Mouse (Mus musculus): ENCODE results near the gene Ogg1.

DNA sequence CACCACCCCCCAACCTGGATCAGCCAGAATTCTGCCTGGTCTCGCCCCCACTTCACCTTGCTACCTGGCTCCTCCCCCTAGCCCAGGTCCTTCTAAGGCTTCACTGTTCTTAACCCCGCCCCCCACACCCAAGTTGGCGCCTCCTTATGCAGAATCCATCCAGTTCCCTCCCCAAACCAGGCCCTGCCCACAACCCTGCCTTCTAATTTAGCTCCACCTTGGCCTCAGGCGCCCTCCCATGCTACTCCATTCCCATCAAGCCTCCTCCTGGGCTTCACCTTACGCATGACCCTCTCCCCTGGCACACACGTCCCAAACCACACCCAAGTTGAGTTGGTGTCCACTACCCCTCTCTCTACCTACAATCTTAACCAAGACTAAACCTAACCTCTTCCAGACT, 43.3 kb upstream of the Ogg1 start:
- peak; percentile 55 for TF ChIP-seq POLR2A (IDR thresholded peaks at IDR 0.05; ENCODE audit: insufficient read depth, low read length)
- TF ChIP-seq CTCF (IDR thresholded peaks at IDR 0.05; ENCODE audit: low read depth, low read length), result no peak
- TF ChIP-seq EP300 (IDR thresholded peaks at IDR 0.05; ENCODE audit: insufficient read depth, low read depth, low read length), result peak; percentile 70; the same call in 1 of the 2 replicates

Measured in ES-Bruce4 (cell line).